Comparison of ENCODE assay signal across 8 mouse cellular contexts in genomic region chr13:59467591-59467990, GRCm38 (mm10).
DNase-seq lines count a peak whose midpoint lies in the region; ATAC-seq and TF ChIP-seq lines count a peak whose summit lies in the region.

No protein-coding gene starts in this region.

- no peaks in the 10 kb centered on the region for H3K27me3 ChIP-seq in limb, embryonic 14.5 days (ENCODE audit: control insufficient read depth, insufficient read depth, low read length)
- H3K27me3 ChIP-seq in limb, embryonic 10.5 days (ENCODE audit: low read depth, poor library complexity, severe bottlenecking) = no peaks in the 10 kb centered on the region

- intact Hi-C loops in gastrocnemius, adult 2 months (cut with DNase I) = no loop called here

- WGBS in limb, embryonic 14.5 days = 56% methylated on average over 3 of the region's 3 CpGs
- WGBS in limb, embryonic 10.5 days = 82% methylated on average over 3 of the region's 3 CpGs

- TF ChIP-seq CTCF in gastrocnemius, adult 2 months (IDR thresholded peaks at IDR 0.05) = no peak

- TF ChIP-seq POLR2A in limb, embryonic 14.5 days (IDR thresholded peaks at IDR 0.05; ENCODE audit: borderline replicate concordance, extremely low read depth, insufficient read depth, insufficient read length) = no peak

- no peak overlapping the region for H3K4me2 ChIP-seq in limb, embryonic 14.5 days (replicated peaks; ENCODE audit: low read depth, low read length, severe bottlenecking)

- no peaks in the 10 kb centered on the region for H3K9me3 ChIP-seq in limb, embryonic 14.5 days (ENCODE audit: control insufficient read depth, low read length)
- H3K9me3 ChIP-seq in limb, embryonic 10.5 days (replicated peaks) = no peaks in the 10 kb centered on the region

- DNase-seq in limb, embryonic 14.5 days (ENCODE audit: low spot score) = peak; percentile 53
- DNase-seq in limb, embryonic 10.5 days (ENCODE audit: low spot score) = no peak
- DNase-seq in brain, embryonic 18.5 days (ENCODE audit: low read depth, low spot score) = peak; percentile 22
- DNase-seq in gastrocnemius, adult 2 months = peak; percentile 90
- peak; percentile 22 to 51 for DNase-seq in kidney, postnatal 4 days
- DNase-seq in lung, postnatal 36 days = peak; percentile 87
- DNase-seq in spleen, adult 12 weeks (ENCODE audit: low spot score) = no peak
- DNase-seq in urinary bladder, postnatal 10 days (ENCODE audit: low spot score) = no peak

- H3K36me3 ChIP-seq in limb, embryonic 14.5 days (ENCODE audit: control insufficient read depth, insufficient read depth, low read length) = peaks cover 5% of the 10 kb centered on the region; the same call in 1 of the 2 replicates
- H3K36me3 ChIP-seq in limb, embryonic 10.5 days = 0 out of 2 replicates have a peak, but pooled peaks cover 6% of the 10 kb centered on the region

- H3K27ac ChIP-seq in limb, embryonic 14.5 days (replicated peaks; ENCODE audit: low read depth, low read length) = no peak overlapping the region
- H3K27ac ChIP-seq in limb, embryonic 10.5 days = no peak overlapping the region
- peak overlapping the region; percentile 70 for H3K27ac ChIP-seq in gastrocnemius, adult 2 months

- no peak overlapping the region for H3K9ac ChIP-seq in limb, embryonic 14.5 days (ENCODE audit: low read depth, low read length, severe bottlenecking)

- ATAC-seq in limb, embryonic 14.5 days (ENCODE audit: low FRiP score, low read depth) = no peak

- H3K4me3 ChIP-seq in limb, embryonic 14.5 days (replicated peaks; ENCODE audit: low read length) = no peak overlapping the region
- no peak overlapping the region for H3K4me3 ChIP-seq in limb, embryonic 10.5 days
- no peak overlapping the region for H3K4me3 ChIP-seq in gastrocnemius, adult 2 months

- H3K4me1 ChIP-seq in limb, embryonic 14.5 days (ENCODE audit: control insufficient read depth, insufficient read depth, low read length) = peaks cover 6% of the 10 kb centered on the region
- peaks cover 5% of the 10 kb centered on the region; the same call in 1 of the 2 replicates for H3K4me1 ChIP-seq in limb, embryonic 10.5 days

Comparison
In these comparisons a context has a peak if more than half of its experiments do, and no peak if none do; other contexts are left out.
1. DNase-seq: peak in limb, embryonic 14.5 days (single experiment), brain, embryonic 18.5 days (single experiment), gastrocnemius, adult 2 months (single experiment), kidney, postnatal 4 days (2 of 2) and lung, postnatal 36 days (single experiment); none in limb, embryonic 10.5 days (single experiment), spleen, adult 12 weeks (single experiment) and urinary bladder, postnatal 10 days (single experiment).